Mouse (Mus musculus) megakaryocyte, embryonic 14.5 days (primary cell): ENCODE results near the gene Sgca. TPM values are rescaled to one million over a fixed set of nuclear protein-coding genes. Genes with fewer than 3 reads are reported as not detected.
A peak's percentile ranks its signal among the peaks of the same experiment; 100 is the strongest.
"Not testable (repeated sequence)": the region's sequence is repeated elsewhere in the genome, so short reads cannot be mapped to it uniquely, and the experiment has no call there.

ENCODE experiments used
- H3K27me3 ChIP-seq: replicated peaks from 2 replicates; pipeline ENCODE3; 2012; ENCODE audit warnings: inconsistent platforms
- H3K36me3 ChIP-seq: replicated peaks from 2 replicates; pipeline ENCODE3; 2012; ENCODE audit warnings: low read length, inconsistent platforms, mixed read lengths
- H3K4me1 ChIP-seq: 2 replicates; pipeline ENCODE4 v1.6.1; 2012; ENCODE audit warnings: inconsistent platforms
- H3K4me3 ChIP-seq: replicated peaks from 2 replicates; pipeline ENCODE3; 2012; ENCODE audit warnings: moderate library complexity, mild to moderate bottlenecking, inconsistent platforms
- H3K9me3 ChIP-seq: 2 replicates; pipeline ENCODE4 v1.6.1; 2012; ENCODE audit warnings: inconsistent platforms
- FLI1 ChIP-seq: IDR thresholded peaks from 2 replicates; pipeline ENCODE4 v1.6.1; 2012; ENCODE audit warnings: low read length, inconsistent platforms, mixed read lengths
- GATA1 ChIP-seq: IDR thresholded peaks from 3 replicates; pipeline ENCODE4 v1.6.1; 2012; ENCODE audit warnings: mixed read lengths, low read length, inconsistent platforms, borderline replicate concordance
- polyA plus RNA-seq: library from polyadenylated mRNA; stranded (reverse); fragments of >175 nt; gene quantifications from 2 replicates; pipeline ENCODE4 v1.2.3, GENCODE M21; 2012; ENCODE audit warnings: low replicate concordance; ENCODE audit not compliant: insufficient read depth

Gene Sgca
- polyA plus RNA-seq, 1 experiment = 0.51 TPM

- TF ChIP-seq GATA1 (no peak), FLI1 (no peak)
- no peak overlapping the region for H3K4me3 ChIP-seq
- H3K27me3 ChIP-seq = peaks cover 58% of the 10 kb centered on the region
- H3K9me3 ChIP-seq = no peaks in the 10 kb centered on the region
- H3K36me3 ChIP-seq = no peaks in the 10 kb centered on the region
- peaks cover 45% of the 10 kb centered on the region for H3K4me1 ChIP-seq
Measured at GRCm38 (mm10) chr11:94971895-94972615, 4.1 kb downstream of the Sgca start.

DNA sequence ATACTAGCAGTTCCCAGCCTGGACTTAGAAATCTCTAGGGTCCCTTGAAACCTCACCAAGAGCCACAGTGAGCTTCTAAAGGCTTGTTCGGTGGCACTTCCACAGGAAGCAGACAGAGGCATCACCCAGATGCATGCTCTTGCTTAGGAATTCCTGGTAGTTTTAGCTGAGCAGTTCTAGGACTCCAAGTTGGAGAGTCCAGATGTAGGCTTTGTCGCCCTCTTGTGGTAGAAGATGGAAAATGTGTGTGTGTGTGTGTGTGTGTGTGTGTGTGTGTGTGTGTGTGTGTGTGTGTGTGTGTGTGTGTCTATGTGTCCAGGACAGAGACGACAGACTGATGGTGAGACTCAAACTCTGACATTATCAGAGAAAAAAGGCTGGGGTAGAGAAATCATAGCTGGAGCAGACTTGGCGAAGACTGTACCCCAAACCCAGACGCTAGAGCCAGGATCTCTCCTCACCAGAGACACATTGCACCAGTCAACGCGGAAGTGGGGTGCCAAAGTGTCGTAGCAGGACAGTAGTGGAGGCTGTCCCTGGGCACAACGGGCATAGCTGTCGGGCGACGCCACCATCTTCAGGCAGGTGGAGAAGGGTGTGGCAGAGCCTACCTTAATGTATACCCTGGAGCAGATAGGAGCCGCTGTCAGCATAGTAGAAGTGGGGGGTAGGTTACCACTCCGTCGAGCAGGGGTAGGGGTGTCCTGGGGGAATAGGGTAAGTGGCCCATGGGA is 5.8 kb downstream of the Sgca start:
- Histone ChIP-seq H3K9me3 (no peaks in the 10 kb centered on the region), H3K36me3 (no peaks in the 10 kb centered on the region), H3K4me1 (peaks cover 36% of the 10 kb centered on the region), H3K4me3 (peak overlapping the region; percentile 23), H3K27me3 (peaks cover 62% of the 10 kb centered on the region)
- TF ChIP-seq GATA1 (no peak), FLI1 (no peak)

GRCm38 (mm10) chr11:94969709-94970108 is 6.4 kb downstream of the Sgca start:
- H3K9me3 ChIP-seq, H3K36me3 ChIP-seq, H3K4me3 ChIP-seq: not testable (repeated sequence)
- H3K4me1 ChIP-seq = peaks cover 31% of the 10 kb centered on the region
- H3K27me3 ChIP-seq = peaks cover 60% of the 10 kb centered on the region

DNA sequence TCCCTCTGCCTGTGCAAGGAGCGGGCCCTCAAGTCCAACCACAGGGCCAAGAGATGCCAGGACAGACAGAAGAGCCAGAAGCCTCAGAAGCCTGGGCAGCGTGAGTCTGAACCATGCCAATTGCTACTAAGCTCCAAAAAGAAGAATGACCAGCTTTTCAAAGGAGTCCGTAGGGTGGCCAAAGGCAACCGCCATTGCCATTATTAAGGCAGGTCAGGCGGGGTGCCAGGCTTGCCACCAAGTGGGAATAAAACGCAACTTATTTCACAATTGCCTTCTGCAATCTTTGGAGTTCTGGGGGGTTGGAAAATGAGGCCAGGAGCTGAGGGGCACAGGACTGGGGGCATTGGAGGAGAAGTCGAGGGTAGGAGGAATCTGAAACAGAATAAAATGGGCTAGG is 7.9 kb downstream of the Sgca start:
- no peak for TF ChIP-seq FLI1
- no peak for TF ChIP-seq GATA1

DNA sequence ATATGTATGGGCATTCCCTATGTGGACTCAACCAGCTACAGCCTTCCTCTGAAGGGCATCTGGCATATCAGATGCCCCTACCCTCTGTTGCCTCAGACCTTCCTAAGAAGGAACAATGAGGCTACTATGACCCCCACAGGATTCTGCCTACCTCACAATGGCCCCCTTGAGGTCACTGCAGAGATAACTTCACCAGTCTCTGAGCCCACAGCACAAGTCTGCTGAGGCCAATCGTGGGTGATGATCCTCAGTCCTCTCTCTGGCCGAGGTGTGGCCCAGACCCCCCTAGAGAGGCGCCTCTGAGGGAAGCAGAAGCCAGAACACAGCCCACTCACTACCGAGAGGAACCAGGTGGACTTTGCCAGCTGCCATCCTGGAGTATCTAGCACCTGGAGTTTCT is 8.7 kb downstream of the Sgca start, which contains the start of gene Hils1:
Hils1 (plus strand) TSS at position 175 of the 400 bp plus-strand sequence.
- Histone ChIP-seq H3K36me3 (no peaks in the 10 kb centered on the region), H3K9me3 (no peaks in the 10 kb centered on the region), H3K4me3 (no peak within 1 kb of the TSS), H3K27me3 (peaks cover 74% of the 10 kb centered on the region), H3K4me1 (peaks cover 27% of the 10 kb centered on the region)
- TF ChIP-seq GATA1 = no peak
- TF ChIP-seq FLI1 = no peak

More for the DNA sequence above, 7.9 kb downstream of the Sgca start:
- peaks cover 69% of the 10 kb centered on the region for H3K27me3 ChIP-seq
- peaks cover 28% of the 10 kb centered on the region for H3K4me1 ChIP-seq
- no peak overlapping the region for H3K4me3 ChIP-seq
- H3K9me3 ChIP-seq = no peaks in the 10 kb centered on the region
- no peaks in the 10 kb centered on the region for H3K36me3 ChIP-seq

DNA sequence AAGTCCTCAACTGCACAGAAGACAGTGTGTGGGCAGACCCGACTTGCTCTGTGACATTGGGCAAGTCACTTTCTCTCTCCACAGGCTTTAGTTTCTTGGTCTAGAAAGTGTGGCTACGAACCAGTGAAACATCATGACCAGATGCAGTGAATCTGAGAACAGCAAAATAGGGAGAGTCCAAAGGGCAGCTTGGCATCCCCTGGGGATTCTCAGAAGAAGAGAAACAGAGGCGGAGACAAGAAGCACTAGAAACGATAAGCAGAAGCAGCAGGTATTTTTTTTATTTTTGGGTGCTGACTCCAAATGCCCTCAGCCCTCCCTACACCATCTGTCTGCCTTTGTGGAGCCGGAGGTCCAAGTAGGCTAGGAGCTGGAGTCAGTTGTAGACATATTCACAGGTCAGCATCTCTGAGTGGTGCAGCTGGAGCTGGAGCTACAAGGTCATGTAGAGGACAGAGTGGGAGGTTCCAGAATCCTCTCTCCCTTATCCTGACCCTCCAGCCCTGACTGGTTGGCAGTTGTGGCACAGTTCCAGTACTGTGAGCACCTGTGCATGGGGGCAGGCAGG is 13.5 kb downstream of the Sgca start:
- Histone ChIP-seq H3K4me1 (peaks cover 14% of the 10 kb centered on the region), H3K9me3 (no peaks in the 10 kb centered on the region), H3K27me3 (peaks cover 59% of the 10 kb centered on the region), H3K36me3 (no peaks in the 10 kb centered on the region), H3K4me3 (no peak overlapping the region)
- TF ChIP-seq FLI1 = no peak
- TF ChIP-seq GATA1 = no peak

DNA sequence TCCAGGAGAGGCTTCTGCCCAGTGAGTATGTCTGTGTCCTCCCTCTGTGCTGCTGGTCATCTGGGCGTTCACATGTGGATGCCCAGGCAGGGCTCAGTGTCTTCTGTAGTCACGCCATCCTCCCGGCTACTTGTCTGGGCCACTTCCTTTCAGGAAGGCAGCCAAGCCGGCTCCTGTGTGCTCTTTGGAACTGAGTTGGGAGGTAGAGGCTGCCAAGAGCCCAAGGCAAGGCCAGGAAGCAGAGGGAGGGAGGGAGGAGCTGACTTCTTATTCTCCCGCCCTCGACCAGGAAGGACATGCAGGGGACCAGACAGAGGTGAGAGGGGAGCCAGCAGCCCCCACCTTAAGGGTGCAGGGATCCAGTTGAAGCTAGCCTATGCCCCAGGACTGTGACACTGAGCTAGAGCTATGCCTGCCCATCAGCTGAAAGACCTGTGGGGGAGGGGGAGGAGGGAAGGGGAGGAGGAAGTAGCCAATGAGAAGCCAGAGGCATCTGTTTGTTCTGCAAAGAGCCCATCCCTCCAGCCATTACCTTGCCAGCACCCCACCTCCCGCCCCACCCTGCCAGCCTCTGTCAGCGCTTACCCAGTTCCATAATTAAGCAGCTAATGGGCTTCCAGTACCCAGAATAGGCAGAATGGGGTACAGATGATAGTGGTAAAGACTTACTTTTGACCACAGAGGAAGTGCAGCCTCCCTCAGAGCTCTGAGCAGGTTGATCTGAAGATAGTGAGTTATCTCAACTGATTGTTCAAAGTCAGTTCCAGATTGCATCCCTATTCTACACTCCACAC is 17.9 kb downstream of the Sgca start:
- Histone ChIP-seq H3K4me3 (no peak overlapping the region), H3K9me3 (no peaks in the 10 kb centered on the region), H3K4me1 (peaks cover 10% of the 10 kb centered on the region), H3K36me3 (no peaks in the 10 kb centered on the region), H3K27me3 (peaks cover 71% of the 10 kb centered on the region)
- TF ChIP-seq FLI1 (no peak), GATA1 (no peak)

DNA sequence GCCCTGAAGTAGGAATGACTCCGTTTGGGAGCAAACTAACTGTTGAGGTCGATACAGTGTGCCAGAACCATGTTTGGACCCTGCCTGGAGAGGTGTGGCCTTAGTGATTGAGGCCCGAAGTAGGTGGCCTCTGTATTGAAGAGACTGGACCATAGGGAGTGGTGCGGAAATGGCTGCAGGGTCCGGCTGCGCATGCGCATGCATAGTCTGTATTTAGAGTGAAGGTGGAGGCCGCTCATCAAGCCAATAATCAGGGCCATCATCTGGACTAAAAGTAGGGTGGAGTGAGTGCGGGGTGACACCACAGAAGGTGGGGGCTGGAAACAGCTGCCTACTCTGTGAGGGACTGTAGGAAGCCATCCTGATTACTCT is 18.4 kb downstream of the Sgca start:
- Histone ChIP-seq H3K4me1 (peaks cover 10% of the 10 kb centered on the region), H3K4me3 (no peak overlapping the region), H3K36me3 (no peaks in the 10 kb centered on the region), H3K9me3 (no peaks in the 10 kb centered on the region), H3K27me3 (peaks cover 70% of the 10 kb centered on the region)
- no peak for TF ChIP-seq FLI1
- no peak for TF ChIP-seq GATA1

DNA sequence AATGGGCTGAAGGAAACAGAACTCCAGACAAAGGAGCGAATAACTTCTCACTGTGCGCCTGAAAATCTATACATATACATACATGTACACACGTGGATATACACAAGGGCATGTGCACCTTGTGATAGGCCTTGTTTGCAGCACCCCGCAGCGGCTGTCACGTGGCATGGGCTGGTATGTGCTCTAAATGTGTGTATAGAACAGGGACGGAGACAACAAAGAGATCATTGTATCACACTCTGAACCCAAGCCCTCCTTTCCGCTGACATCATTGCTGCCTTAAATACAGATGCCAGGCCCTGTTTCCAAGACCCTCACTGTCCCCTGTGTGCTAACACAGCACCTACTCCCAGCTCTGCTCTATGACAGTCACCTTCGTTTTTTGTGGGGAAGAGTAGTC is 21.0 kb downstream of the Sgca start:
- no peak overlapping the region for H3K4me3 ChIP-seq
- peaks cover 7% of the 10 kb centered on the region; the same call in 1 of the 2 replicates for H3K9me3 ChIP-seq
- TF ChIP-seq GATA1 (no peak), FLI1 (no peak)
- H3K27me3 ChIP-seq = peaks cover 80% of the 10 kb centered on the region
- no peaks in the 10 kb centered on the region for H3K36me3 ChIP-seq
- peaks cover 10% of the 10 kb centered on the region for H3K4me1 ChIP-seq

DNA sequence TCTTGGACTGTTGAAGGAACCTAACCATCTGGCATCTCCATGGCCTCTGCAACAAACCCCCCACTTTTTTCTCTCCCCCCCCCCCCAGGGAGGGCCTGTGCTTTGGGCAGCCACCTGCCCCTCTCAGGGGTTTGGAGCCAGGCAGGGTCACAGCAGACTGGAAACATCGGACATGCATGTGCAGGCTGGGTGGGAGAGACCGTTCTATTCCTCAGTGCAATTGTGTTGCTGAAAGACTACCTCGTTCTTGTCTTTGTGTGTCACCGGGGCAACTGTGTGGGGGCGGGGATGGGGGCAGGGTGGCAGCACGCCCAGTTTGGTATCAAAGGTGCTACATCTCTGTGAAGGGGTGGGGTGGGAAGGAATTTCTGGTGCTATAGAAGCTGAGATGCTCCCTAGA is 24.0 kb downstream of the Sgca start:
- no peak overlapping the region for H3K4me3 ChIP-seq
- no peaks in the 10 kb centered on the region for H3K36me3 ChIP-seq
- H3K4me1 ChIP-seq = no peaks in the 10 kb centered on the region
- peaks cover 84% of the 10 kb centered on the region for H3K27me3 ChIP-seq
- H3K9me3 ChIP-seq = peaks cover 7% of the 10 kb centered on the region; the same call in 1 of the 2 replicates
- TF ChIP-seq FLI1 = no peak
- no peak for TF ChIP-seq GATA1
